Mouse (Mus musculus): Measurements from ENCODE around the gene Olfr1079.

GRCm38 (mm10) chr2:86487286-86487685 lies 55.0 kb downstream of the Olfr1079 start, which contains the start of gene Olfr228:
- no peak for TF ChIP-seq CTCF (IDR thresholded peaks at IDR 0.05; ENCODE audit: control insufficient read depth, insufficient read depth, low read length)
- TF ChIP-seq POLR2A (IDR thresholded peaks at IDR 0.05; ENCODE audit: borderline replicate concordance, control insufficient read depth, low read depth, low read length) = no peak
